Mouse (Mus musculus) embryonic facial prominence, embryonic 13.5 days (tissue): ENCODE data around the gene Mpped2. TPM values are rescaled to one million over a fixed set of nuclear protein-coding genes. Genes with fewer than 3 reads are reported as not detected.

Source experiments
- ATAC-seq: fragments of 200-750 bp; cut with Nextera tagmentation; 2 replicates; pipeline ENCODE4 v1.8.0; 2017; ENCODE audit warnings: low read depth; ENCODE audit not compliant: insufficient number of reproducible peaks, insufficient read depth, low FRiP score, low TSS enrichment
- H3K27ac ChIP-seq: fragments of 300-500 bp; sonication (generic); 2 replicates; pipeline ENCODE4 v1.5.1; 2015; ENCODE audit warnings: moderate library complexity, mild to moderate bottlenecking, inconsistent platforms
- H3K27me3 ChIP-seq: fragments of 300-500 bp; sonication (generic); 2 replicates; pipeline ENCODE4 v1.6.1; 2015; ENCODE audit warnings: mild to moderate bottlenecking, inconsistent platforms
- H3K36me3 ChIP-seq: fragments of 300-500 bp; sonication (generic); 2 replicates; pipeline ENCODE4 v1.6.1; 2015; ENCODE audit warnings: mild to moderate bottlenecking, inconsistent platforms
- H3K4me1 ChIP-seq: fragments of 300-500 bp; sonication (generic); 2 replicates; pipeline ENCODE4 v1.6.1; 2015; ENCODE audit warnings: inconsistent platforms
- H3K4me2 ChIP-seq: fragments of 300-500 bp; sonication (generic); 2 replicates; pipeline ENCODE4 v1.6.1; 2015; ENCODE audit warnings: moderate library complexity, mild to moderate bottlenecking, inconsistent platforms
- H3K4me3 ChIP-seq: fragments of 300-500 bp; sonication (generic); 2 replicates; pipeline ENCODE4 v1.5.1; 2015; ENCODE audit warnings: mild to moderate bottlenecking, inconsistent platforms
- H3K9ac ChIP-seq: fragments of 300-500 bp; sonication (generic); 2 replicates; pipeline ENCODE4 v1.6.1; 2015; ENCODE audit warnings: mild to moderate bottlenecking, inconsistent platforms
- H3K9me3 ChIP-seq: fragments of 300-500 bp; sonication (generic); 2 replicates; pipeline ENCODE4 v1.6.1; 2016; ENCODE audit warnings: inconsistent platforms
- WGBS: fragments of 180-500 bp; shearing (Covaris S2); methylation state at CpG from one replicate; pipeline ENCODE4 v1.1.7; 2015; ENCODE audit warnings: mixed read lengths; 5-methylcytosine and 5-hydroxymethylcytosine counted together
- polyA plus RNA-seq: library from polyadenylated mRNA; unstranded; fragments of >200 nt; fragmentation: Nextera tagmentation; extraction: Ambion mirVana; gene quantifications from 2 replicates; pipeline ENCODE4 v1.2.1, GENCODE M21; 2015

The Mpped2 gene
- polyA plus RNA-seq, 1 experiment from 2014 or later, result 115 TPM

- WGBS, result 19% methylated on average over 11 of the region's 11 CpGs
- Histone ChIP-seq H3K27ac (no peak overlapping the region), H3K9ac (no peak overlapping the region), H3K27me3 (0 out of 2 replicates have a peak, but pooled peaks cover 4% of the 10 kb centered on the region), H3K36me3 (no peaks in the 10 kb centered on the region), H3K4me3 (no peak overlapping the region), H3K9me3 (no peaks in the 10 kb centered on the region), H3K4me1 (0 out of 2 replicates have a peak, but pooled peaks cover 9% of the 10 kb centered on the region), H3K4me2 (no peak overlapping the region)
- no peak for ATAC-seq
Measured at GRCm38 (mm10) chr2:106895326-106896023, 202.4 kb downstream of the Mpped2 start.

GRCm38 (mm10) chr2:106896024-106896384 is 202.9 kb downstream of the Mpped2 start:
- 49% methylated on average over 4 of the region's 4 CpGs for WGBS
- no peak overlapping the region for H3K4me2 ChIP-seq
- no peak for ATAC-seq
- H3K27ac ChIP-seq, result no peak overlapping the region
- no peaks in the 10 kb centered on the region for H3K9me3 ChIP-seq
- H3K9ac ChIP-seq, result no peak overlapping the region
- 0 out of 2 replicates have a peak, but pooled peaks cover 4% of the 10 kb centered on the region for H3K27me3 ChIP-seq
- no peak overlapping the region for H3K4me3 ChIP-seq
- 0 out of 2 replicates have a peak, but pooled peaks cover 9% of the 10 kb centered on the region for H3K4me1 ChIP-seq
- H3K36me3 ChIP-seq, result no peaks in the 10 kb centered on the region

- ATAC-seq, result no peak
- H3K27me3 ChIP-seq, result no peaks in the 10 kb centered on the region
- H3K4me2 ChIP-seq, result no peak overlapping the region
- H3K36me3 ChIP-seq, result no peaks in the 10 kb centered on the region
- no peak overlapping the region for H3K9ac ChIP-seq
- H3K27ac ChIP-seq, result no peak overlapping the region
- WGBS, result 33% methylated on average over 6 of the region's 6 CpGs
- H3K4me1 ChIP-seq, result peaks cover 13% of the 10 kb centered on the region
- H3K9me3 ChIP-seq, result no peaks in the 10 kb centered on the region
- no peak overlapping the region for H3K4me3 ChIP-seq
Measured at GRCm38 (mm10) chr2:106911951-106912480, 218.9 kb downstream of the Mpped2 start.
